Mouse (Mus musculus): ENCODE data around the gene Unc13d. TPM values are rescaled to one million over a fixed set of nuclear protein-coding genes. Genes with fewer than 3 reads are reported as not detected.

Unc13d gene
- polyA plus RNA-seq, 1 experiment from 2014 or later: 1.5 TPM

- no peaks in the 10 kb centered on the region for H3K4me1 ChIP-seq (replicated peaks)
- no peaks in the 10 kb centered on the region for H3K9me3 ChIP-seq
- ATAC-seq (ENCODE audit: low FRiP score): no peak
- H3K27me3 ChIP-seq: no peaks in the 10 kb centered on the region
- H3K36me3 ChIP-seq: peaks cover 97% of the 10 kb centered on the region
- WGBS: 96% methylated on average over 9 of the region's 9 CpGs
- no peak overlapping the region for H3K9ac ChIP-seq
- H3K27ac ChIP-seq: no peak overlapping the region
- no peak overlapping the region for H3K4me2 ChIP-seq
- H3K4me3 ChIP-seq: no peak overlapping the region
Observed at GRCm38 (mm10) chr11:116053510-116054229, 24.1 kb downstream of the Unc13d start.

GRCm38 (mm10) chr11:116050196-116050595 lies 27.6 kb downstream of the Unc13d start:
- Histone ChIP-seq H3K4me2 (no peak overlapping the region), H3K27ac (no peak overlapping the region), H3K4me1 (replicated peaks) (no peaks in the 10 kb centered on the region), H3K9me3 (no peaks in the 10 kb centered on the region), H3K4me3 (no peak overlapping the region), H3K36me3 (peaks cover 93% of the 10 kb centered on the region), H3K9ac (no peak overlapping the region), H3K27me3 (no peaks in the 10 kb centered on the region)
- ATAC-seq (ENCODE audit: low FRiP score): no peak
- WGBS: 83% methylated on average over 4 of the region's 4 CpGs

GRCm38 (mm10) chr11:116049610-116050009 lies 28.2 kb downstream of the Unc13d start:
- peaks cover 93% of the 10 kb centered on the region for H3K36me3 ChIP-seq
- no peak for ATAC-seq (ENCODE audit: low FRiP score)
- H3K9ac ChIP-seq: no peak overlapping the region
- H3K4me3 ChIP-seq: no peak overlapping the region
- no peaks in the 10 kb centered on the region for H3K27me3 ChIP-seq
- no peaks in the 10 kb centered on the region for H3K9me3 ChIP-seq
- WGBS: 76% methylated on average over 2 of the region's 2 CpGs
- H3K4me2 ChIP-seq: no peak overlapping the region
- H3K27ac ChIP-seq: no peak overlapping the region
- H3K4me1 ChIP-seq (replicated peaks): no peaks in the 10 kb centered on the region

- Histone ChIP-seq H3K27me3 (no peaks in the 10 kb centered on the region), H3K4me2 (no peak overlapping the region), H3K27ac (no peak overlapping the region), H3K9ac (no peak overlapping the region), H3K4me1 (replicated peaks) (no peaks in the 10 kb centered on the region), H3K9me3 (no peaks in the 10 kb centered on the region), H3K4me3 (no peak overlapping the region), H3K36me3 (peaks cover 70% of the 10 kb centered on the region)
- WGBS: 97% methylated on average over 6 of the region's 6 CpGs
- ATAC-seq (ENCODE audit: low FRiP score): no peak
Observed at GRCm38 (mm10) chr11:116045173-116045572, 32.6 kb downstream of the Unc13d start.

GRCm38 (mm10) chr11:116043286-116043685 lies 34.5 kb downstream of the Unc13d start:
- WGBS: 100% methylated on average over 1 of the region's 1 CpGs
- Histone ChIP-seq H3K27me3 (no peaks in the 10 kb centered on the region), H3K9me3 (no peaks in the 10 kb centered on the region), H3K9ac (no peak overlapping the region), H3K4me2 (no peak overlapping the region), H3K36me3 (peaks cover 64% of the 10 kb centered on the region), H3K27ac (no peak overlapping the region), H3K4me3 (no peak overlapping the region), H3K4me1 (replicated peaks) (no peaks in the 10 kb centered on the region)
- ATAC-seq (ENCODE audit: low FRiP score): no peak

- Histone ChIP-seq H3K27me3 (no peaks in the 10 kb centered on the region), H3K9me3 (no peaks in the 10 kb centered on the region), H3K27ac (no peak overlapping the region), H3K4me1 (replicated peaks) (no peaks in the 10 kb centered on the region), H3K36me3 (peaks cover 59% of the 10 kb centered on the region), H3K4me3 (no peak overlapping the region), H3K4me2 (no peak overlapping the region), H3K9ac (no peak overlapping the region)
- WGBS: 92% methylated on average over 5 of the region's 5 CpGs
- no peak for ATAC-seq (ENCODE audit: low FRiP score)
Observed at GRCm38 (mm10) chr11:116042372-116043138, 35.2 kb downstream of the Unc13d start.

GRCm38 (mm10) chr11:116041833-116042232 lies 35.9 kb downstream of the Unc13d start:
- peaks cover 52% of the 10 kb centered on the region for H3K36me3 ChIP-seq
- no peaks in the 10 kb centered on the region for H3K4me1 ChIP-seq (replicated peaks)
- no peak overlapping the region for H3K4me2 ChIP-seq
- no peak overlapping the region for H3K9ac ChIP-seq
- no peak overlapping the region for H3K27ac ChIP-seq
- H3K9me3 ChIP-seq: no peaks in the 10 kb centered on the region
- H3K4me3 ChIP-seq: no peak overlapping the region
- H3K27me3 ChIP-seq: no peaks in the 10 kb centered on the region
- 99% methylated on average over 2 of the region's 2 CpGs for WGBS
- no peak for ATAC-seq (ENCODE audit: low FRiP score)

GRCm38 (mm10) chr11:116040593-116040992 lies 37.2 kb downstream of the Unc13d start:
- no peak overlapping the region for H3K4me3 ChIP-seq
- no peak overlapping the region for H3K4me2 ChIP-seq
- H3K36me3 ChIP-seq: peaks cover 43% of the 10 kb centered on the region
- WGBS: 94% methylated on average over 6 of the region's 6 CpGs
- no peak overlapping the region for H3K9ac ChIP-seq
- ATAC-seq (ENCODE audit: low FRiP score): no peak
- no peaks in the 10 kb centered on the region for H3K27me3 ChIP-seq
- H3K27ac ChIP-seq: no peak overlapping the region
- no peaks in the 10 kb centered on the region for H3K9me3 ChIP-seq
- no peaks in the 10 kb centered on the region for H3K4me1 ChIP-seq (replicated peaks)

GRCm38 (mm10) chr11:116037826-116038225 lies 39.9 kb downstream of the Unc13d start:
- H3K4me2 ChIP-seq: no peak overlapping the region
- peaks cover 4% of the 10 kb centered on the region; the same call in 1 of the 2 replicates for H3K4me1 ChIP-seq (replicated peaks)
- peaks cover 39% of the 10 kb centered on the region for H3K36me3 ChIP-seq
- no peak overlapping the region for H3K9ac ChIP-seq
- no peaks in the 10 kb centered on the region for H3K9me3 ChIP-seq
- WGBS: 97% methylated on average over 9 of the region's 9 CpGs
- no peaks in the 10 kb centered on the region for H3K27me3 ChIP-seq
- H3K27ac ChIP-seq: no peak overlapping the region
- no peak for ATAC-seq (ENCODE audit: low FRiP score)
- no peak overlapping the region for H3K4me3 ChIP-seq

GRCm38 (mm10) chr11:116036671-116037070 lies 41.1 kb downstream of the Unc13d start:
- H3K27ac ChIP-seq: no peak overlapping the region
- H3K9ac ChIP-seq: no peak overlapping the region
- no peak overlapping the region for H3K4me2 ChIP-seq
- H3K27me3 ChIP-seq: no peaks in the 10 kb centered on the region
- peaks cover 14% of the 10 kb centered on the region for H3K4me1 ChIP-seq (replicated peaks)
- 97% methylated on average over 3 of the region's 3 CpGs for WGBS
- H3K9me3 ChIP-seq: no peaks in the 10 kb centered on the region
- ATAC-seq (ENCODE audit: low FRiP score): no peak
- peaks cover 33% of the 10 kb centered on the region for H3K36me3 ChIP-seq
- no peak overlapping the region for H3K4me3 ChIP-seq

GRCm38 (mm10) chr11:116034584-116034983 lies 43.2 kb downstream of the Unc13d start:
- no peak overlapping the region for H3K9ac ChIP-seq
- 94% methylated on average over 6 of the region's 6 CpGs for WGBS
- no peak overlapping the region for H3K4me2 ChIP-seq
- H3K27me3 ChIP-seq: no peaks in the 10 kb centered on the region
- H3K9me3 ChIP-seq: no peaks in the 10 kb centered on the region
- H3K27ac ChIP-seq: no peak overlapping the region
- H3K36me3 ChIP-seq: peaks cover 19% of the 10 kb centered on the region
- ATAC-seq (ENCODE audit: low FRiP score): no peak
- H3K4me3 ChIP-seq: no peak overlapping the region
- peaks cover 24% of the 10 kb centered on the region for H3K4me1 ChIP-seq (replicated peaks)

GRCm38 (mm10) chr11:116030898-116031845 lies 46.6 kb downstream of the Unc13d start:
- H3K36me3 ChIP-seq: peaks cover 6% of the 10 kb centered on the region; the same call in 1 of the 2 replicates
- WGBS: 24% methylated on average over 14 of the region's 14 CpGs

More at GRCm38 (mm10) chr11:116030898-116031845, 46.6 kb downstream of the Unc13d start:
- Histone ChIP-seq H3K4me2 (peak overlapping the region; percentile 75), H3K27ac (peak overlapping the region; percentile 100), H3K27me3 (no peaks in the 10 kb centered on the region), H3K9ac (peak overlapping the region; percentile 94), H3K4me1 (replicated peaks) (peaks cover 27% of the 10 kb centered on the region), H3K9me3 (no peaks in the 10 kb centered on the region), H3K4me3 (peak overlapping the region; percentile 65)
- peak; percentile 52 for ATAC-seq (ENCODE audit: low FRiP score)
